Mouse (Mus musculus) left cerebral cortex, adult 6 months (tissue): Measurements from ENCODE around the gene Cers1. TPM values are rescaled to one million over a fixed set of nuclear protein-coding genes. Genes with fewer than 3 reads are reported as not detected.

Experiments used
- long read RNA-seq, 2 experiments: library from polyadenylated mRNA; unstranded; transcript quantifications; one replicate each; pipeline ENCODE4 v2.0.0; 2019 to 2020
- polyA plus RNA-seq: library from polyadenylated mRNA; unstranded; fragments of <200 nt; fragmentation: Nextera tagmentation; gene quantifications from 2 replicates; pipeline ENCODE4 v1.2.3, GENCODE M21; 2021

The Cers1 gene
- polyA plus RNA-seq, result 86.2 and 92.0 TPM in 2 replicates
- long read RNA-seq, experiment 1, transcript Cers1-203 (8 exons, 2,728 nt), result major isoform, 666 of 731 reads
- long read RNA-seq, experiment 1, partial matches to known transcripts, result 33 of 731 reads
- long read RNA-seq, experiment 1, other reads (novel, unspliced or antisense), result 32 of 731 reads
- long read RNA-seq, experiment 2, transcript Cers1-203 (8 exons, 2,728 nt), result major isoform, 83 of 122 reads
- long read RNA-seq, experiment 2, partial matches to known transcripts, result 35 of 122 reads
- long read RNA-seq, experiment 2, other reads (novel, unspliced or antisense), result 4 of 122 reads

GRCm38 (mm10) chr8:70315624-70316510, at the start of gene Cers1:
Cers1 (plus strand) TSS chr8:70315775.

GRCm38 (mm10) chr8:70282603-70283135, 32.9 kb upstream of the Cers1 start, which contains the start of gene Homer3:
Homer3 (plus strand) TSS chr8:70282827.

GRCm38 (mm10) chr8:70302358-70302890, 13.2 kb upstream of the Cers1 start, which contains the start of the genes Ddx49 and Cope:
Ddx49 (minus strand) TSS chr8:70302489.
Cope (plus strand) TSS chr8:70302518.

GRCm38 (mm10) chr8:70329124-70329834, 13.7 kb downstream of the Cers1 start, which contains the start of gene Gdf1:
Gdf1 (plus strand) TSS chr8:70329817.

GRCm38 (mm10) chr8:70353194-70353817, 37.7 kb downstream of the Cers1 start, which contains the start of gene Upf1:
Upf1 (minus strand) TSS chr8:70353278.

GRCm38 (mm10) chr8:70373397-70374317, 58.1 kb downstream of the Cers1 start, which contains the start of gene Comp:
Comp (plus strand) TSS chr8:70373558.

Other genes with a start within 250 kb of the Cers1 start
- 0.18 TPM in 2 replicates for gene Tm6sf2, start 242.9 kb upstream of the Cers1 start, polyA plus RNA-seq
- 54.9 and 60.9 TPM in 2 replicates for gene Hapln4, start 232.3 kb upstream of the Cers1 start, polyA plus RNA-seq
- gene Ncan, start 194.9 kb upstream of the Cers1 start, polyA plus RNA-seq, result 109 and 132 TPM in 2 replicates
- gene Nr2c2ap, start 184.4 kb upstream of the Cers1 start, polyA plus RNA-seq, result 34.7 and 36.6 TPM in 2 replicates
- gene Rfxank, start 176.6 kb upstream of the Cers1 start, polyA plus RNA-seq, result 12.7 and 15.3 TPM in 2 replicates
- 121 and 136 TPM in 2 replicates for gene Borcs8, start 176.3 kb upstream of the Cers1 start, polyA plus RNA-seq
- gene Mef2b, start 176.1 kb upstream of the Cers1 start, polyA plus RNA-seq, result 0.36 and 0.38 TPM in 2 replicates
- 22.7 and 26.0 TPM in 2 replicates for gene Tmem161a, start 143.4 kb upstream of the Cers1 start, polyA plus RNA-seq
- gene Slc25a42, start 103.5 kb upstream of the Cers1 start, polyA plus RNA-seq, result 9.4 and 11.1 TPM in 2 replicates
- gene Sugp2, start 81.5 kb upstream of the Cers1 start, polyA plus RNA-seq, result 29.7 and 30.6 TPM in 2 replicates
- 36.5 and 40.3 TPM in 2 replicates for gene Armc6, start 81.3 kb upstream of the Cers1 start, polyA plus RNA-seq
- gene Homer3, start 32.9 kb upstream of the Cers1 start, polyA plus RNA-seq, result 2.0 and 6.7 TPM in 2 replicates
- 21.0 and 26.7 TPM in 2 replicates for gene Ddx49, start 13.3 kb upstream of the Cers1 start, polyA plus RNA-seq
- 306 and 417 TPM in 2 replicates for gene Cope, start 13.3 kb upstream of the Cers1 start, polyA plus RNA-seq
- 8.7 and 22.3 TPM in 2 replicates for gene Gdf1, start 14.0 kb downstream of the Cers1 start, polyA plus RNA-seq
- 4.3 and 7.7 TPM in 2 replicates for gene Upf1, start 37.5 kb downstream of the Cers1 start, polyA plus RNA-seq
- 0.23 and 0.41 TPM in 2 replicates for gene Comp, start 57.8 kb downstream of the Cers1 start, polyA plus RNA-seq
- 53.2 and 75.6 TPM in 2 replicates for gene Crtc1, start 123.8 kb downstream of the Cers1 start, polyA plus RNA-seq
- 30.8 and 37.7 TPM in 2 replicates for gene Klhl26, start 161.2 kb downstream of the Cers1 start, polyA plus RNA-seq
- 550 and 567 TPM in 2 replicates for gene Tmem59l, start 171.6 kb downstream of the Cers1 start, polyA plus RNA-seq
- 0.81 and 2.0 TPM in 2 replicates for gene Crlf1, start 177.4 kb downstream of the Cers1 start, polyA plus RNA-seq
- gene Rex1bd, start 191.0 kb downstream of the Cers1 start, polyA plus RNA-seq, result 347 and 396 TPM in 2 replicates
- 3,921 and 4,944 TPM in 2 replicates for gene Uba52, start 195.0 kb downstream of the Cers1 start, polyA plus RNA-seq
- 287 and 603 TPM in 2 replicates for gene Fkbp8, start 211.9 kb downstream of the Cers1 start, polyA plus RNA-seq
- 73.8 and 77.6 TPM in 2 replicates for gene Kxd1, start 212.2 kb downstream of the Cers1 start, polyA plus RNA-seq
- 3.9 and 9.1 TPM in 2 replicates for gene Ell, start 223.7 kb downstream of the Cers1 start, polyA plus RNA-seq